Mouse (Mus musculus) macrophage (primary cell): ENCODE data around the gene Gstp3. TPM values are rescaled to one million over a fixed set of nuclear protein-coding genes. Genes with fewer than 3 reads are reported as not detected.
A peak's percentile ranks its signal among the peaks of the same experiment; 100 is the strongest.

ENCODE experiments used
- H3K27ac ChIP-seq: fragments of 350-480 bp; formaldehyde crosslinking; 2 replicates; pipeline ENCODE4 v1.9.0; 2021
- H3K36me3 ChIP-seq: fragments of 350-480 bp; formaldehyde crosslinking; 2 replicates; pipeline ENCODE4 v1.9.0; 2021; ENCODE audit errors: inconsistent target
- H3K4me3 ChIP-seq: fragments of 350-480 bp; formaldehyde crosslinking; 2 replicates; pipeline ENCODE4 v1.9.0; 2021; ENCODE audit errors: inconsistent target
- H3K79me2 ChIP-seq: fragments of 350-480 bp; formaldehyde crosslinking; 2 replicates; pipeline ENCODE4 v1.9.0; 2021; ENCODE audit errors: inconsistent target
- WGBS: methylation state at CpG from one replicate; pipeline ENCODE4 v1.1.7; 2026; ENCODE audit warnings: inconsistent platforms; ENCODE audit not compliant: missing documents; 5-methylcytosine and 5-hydroxymethylcytosine counted together
- polyA plus RNA-seq: library from polyadenylated mRNA; stranded (reverse); fragments of 250-400 nt; gene quantifications from 3 replicates; pipeline ENCODE4 v1.2.4, GENCODE M21; 2018; ENCODE audit warnings: inconsistent platforms

Gene Gstp3
- polyA plus RNA-seq, 1 experiment from 2014 or later: not detected

DNA sequence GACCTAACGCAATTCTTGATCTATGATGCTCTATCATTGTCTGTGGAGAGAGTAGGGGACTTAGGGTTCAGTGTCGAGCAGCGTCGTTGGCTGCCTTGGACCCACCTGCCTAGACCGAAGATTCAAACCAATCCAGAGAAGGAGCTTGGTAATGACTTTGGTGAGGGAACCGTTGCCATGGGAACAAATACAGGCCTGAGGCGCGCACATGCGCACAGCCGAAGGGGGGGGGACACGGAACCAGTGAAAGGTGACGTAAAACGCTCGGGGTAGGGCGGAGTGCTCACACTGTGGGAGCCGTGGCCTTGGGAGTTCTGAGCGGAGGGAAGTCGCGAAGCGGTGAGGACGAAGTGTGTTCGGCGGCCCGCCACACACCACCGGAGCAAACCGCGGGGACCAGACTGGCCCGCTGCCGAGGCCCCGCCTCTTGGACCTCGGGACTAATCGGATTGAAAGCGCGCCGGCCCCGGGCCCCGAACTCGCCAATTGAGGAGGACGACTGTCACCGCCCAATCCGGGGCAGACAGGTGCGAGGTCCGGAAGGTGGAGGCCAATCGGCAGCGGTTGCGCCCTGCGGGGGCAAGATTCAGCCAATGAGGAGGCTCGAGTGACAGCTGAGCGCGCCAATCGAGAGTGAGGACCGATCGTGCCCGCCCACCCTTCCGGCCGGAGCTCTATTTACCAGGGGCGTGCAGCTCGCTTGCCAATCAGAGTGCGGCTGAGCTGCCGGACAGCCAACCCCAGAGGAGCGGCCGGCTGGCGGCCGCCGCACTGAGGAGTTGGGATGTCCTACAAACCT, 37.5 kb upstream of the Gstp3 start, which contains the start of gene Cdk2ap2:
Cdk2ap2 (plus strand) TSS at position 541 of the 799 bp plus-strand sequence.
- peak within 1 kb of the TSS; percentile 37 for H3K4me3 ChIP-seq
- peak within 1 kb of the TSS; percentile 50; the same call in 1 of the 2 replicates for H3K27ac ChIP-seq
- no peaks in the 10 kb centered on the region for H3K36me3 ChIP-seq
- 1% methylated on average over 63 of the region's 65 CpGs for WGBS
- no peaks in the 10 kb centered on the region; the same call in 1 of the 2 replicates for H3K79me2 ChIP-seq

DNA sequence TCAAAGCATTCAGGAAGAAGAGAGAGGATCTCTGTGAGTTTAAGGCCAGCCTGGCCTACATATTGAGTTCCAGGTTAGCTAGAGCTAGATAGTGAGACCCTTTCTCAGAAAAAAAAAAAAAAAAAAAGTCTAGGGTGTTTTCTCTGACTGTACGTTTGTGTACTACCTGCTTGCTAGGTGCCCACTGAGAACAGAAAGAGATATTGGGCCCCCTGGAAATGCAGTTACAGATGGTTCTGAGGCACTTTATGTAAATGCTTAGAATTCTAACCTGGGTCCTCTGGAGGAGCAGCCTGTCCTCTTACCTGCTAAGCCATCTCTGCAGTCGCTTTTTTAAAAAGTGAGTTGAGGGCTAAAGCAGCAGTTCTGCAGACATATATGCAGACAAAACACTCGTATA, 36.4 kb upstream of the Gstp3 start:
- whole genome bisulfite sequencing: 84% methylated on average over 3 of the region's 3 CpGs
- Histone ChIP-seq H3K36me3 (no peaks in the 10 kb centered on the region), H3K4me3 (no peak overlapping the region), H3K79me2 (no peaks in the 10 kb centered on the region; the same call in 1 of the 2 replicates), H3K27ac (no peak overlapping the region)

DNA sequence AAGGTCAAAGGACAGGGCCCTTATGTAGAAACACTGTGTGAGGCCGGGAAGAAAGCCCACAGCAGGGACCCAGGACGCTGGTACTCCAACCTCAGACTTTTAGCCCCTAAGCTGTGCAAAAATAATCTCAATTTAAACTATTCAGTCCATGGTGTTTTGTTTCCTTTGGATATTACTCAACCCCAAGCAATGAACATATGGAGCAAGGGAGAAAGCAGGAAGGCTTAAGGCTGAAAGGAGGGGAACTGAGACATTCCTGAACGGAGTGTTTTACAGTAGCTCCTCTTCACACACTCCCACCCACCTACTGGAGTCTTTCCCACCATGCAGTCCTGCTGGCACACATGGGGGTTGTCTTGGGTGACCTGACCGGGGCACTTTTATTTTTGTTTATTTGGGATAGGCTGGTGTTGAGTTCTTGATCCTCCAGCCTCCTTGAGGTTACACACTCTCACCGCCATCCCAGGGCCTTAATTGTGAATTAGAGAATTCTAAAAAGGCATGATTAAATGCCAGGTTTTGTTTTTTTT, 35.5 kb upstream of the Gstp3 start:
- 90% methylated on average over 5 of the region's 5 CpGs for WGBS

DNA sequence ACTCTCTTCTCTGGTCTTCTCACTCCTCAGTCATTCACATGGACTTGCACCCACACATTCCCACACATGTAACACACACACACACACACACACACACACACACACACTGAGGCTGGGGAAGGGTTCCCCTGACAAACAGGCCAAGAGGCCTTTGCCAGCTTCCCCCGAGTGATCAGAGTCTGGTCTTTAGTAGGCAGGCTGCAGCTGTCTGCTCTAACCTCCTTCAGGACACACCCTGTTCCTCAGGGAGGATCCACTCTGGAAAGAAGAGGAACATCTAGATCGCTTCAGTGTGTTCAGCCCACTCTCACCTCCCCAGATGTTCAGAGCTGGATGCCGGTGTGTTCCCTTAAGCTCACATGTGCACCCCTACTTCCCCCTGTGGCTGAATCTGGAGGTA, 35.0 kb upstream of the Gstp3 start:
- Histone ChIP-seq H3K27ac (no peak overlapping the region), H3K36me3 (no peaks in the 10 kb centered on the region), H3K79me2 (no peaks in the 10 kb centered on the region), H3K4me3 (no peak overlapping the region)
- 92% methylated on average over 3 of the region's 3 CpGs for WGBS

More for the DNA sequence above, 35.5 kb upstream of the Gstp3 start:
- Histone ChIP-seq H3K4me3 (no peak overlapping the region), H3K27ac (no peak overlapping the region), H3K79me2 (no peaks in the 10 kb centered on the region), H3K36me3 (no peaks in the 10 kb centered on the region)

DNA sequence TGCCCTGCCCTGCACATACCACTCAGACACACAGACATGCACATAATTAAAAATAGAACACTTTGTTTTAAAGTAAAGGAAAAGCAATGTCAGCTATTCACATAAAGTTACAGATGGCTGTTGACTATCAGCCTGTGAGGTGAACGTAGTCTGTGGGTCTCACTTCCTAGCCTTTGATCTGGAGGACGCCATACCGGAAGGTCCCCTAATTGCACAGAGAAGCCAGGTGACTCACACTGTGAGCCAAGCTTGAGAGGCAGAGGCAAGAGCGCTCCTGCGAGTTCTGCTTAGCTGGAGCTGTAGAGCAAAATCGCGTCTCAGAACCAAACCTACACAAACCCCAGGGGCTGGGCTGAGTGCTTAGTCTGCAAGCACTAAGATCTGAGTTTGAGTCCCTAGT, 34.4 kb upstream of the Gstp3 start:
- Histone ChIP-seq H3K27ac (no peak overlapping the region), H3K4me3 (no peak overlapping the region), H3K79me2 (no peaks in the 10 kb centered on the region), H3K36me3 (no peaks in the 10 kb centered on the region)
- WGBS: 81% methylated on average over 7 of the region's 7 CpGs

DNA sequence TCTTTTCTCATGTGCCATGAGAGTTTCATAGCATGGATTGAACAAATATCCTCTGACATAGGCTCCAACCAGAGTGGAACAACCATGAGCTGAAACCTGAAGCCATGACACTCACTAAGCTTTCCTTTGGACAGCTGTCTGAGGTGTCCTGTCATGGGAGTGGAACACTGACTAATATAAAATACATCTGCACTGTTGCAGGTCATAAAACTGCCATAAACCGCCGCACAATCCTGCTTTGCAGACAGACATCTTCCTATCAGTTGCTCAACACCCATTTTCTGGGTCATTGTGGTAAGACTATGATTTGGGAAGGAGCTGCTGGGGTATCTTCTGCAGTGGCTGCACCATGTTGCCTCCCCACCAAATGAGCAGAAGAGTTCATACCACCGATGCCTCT, 33.4 kb upstream of the Gstp3 start:
- Histone ChIP-seq H3K4me3 (no peak overlapping the region), H3K79me2 (no peaks in the 10 kb centered on the region), H3K27ac (no peak overlapping the region), H3K36me3 (no peaks in the 10 kb centered on the region)
- WGBS: 69% methylated on average over 3 of the region's 3 CpGs

GRCm38 (mm10) chr19:4091383-4091782, 32.0 kb upstream of the Gstp3 start:
- WGBS: 47% methylated on average over 2 of the region's 2 CpGs

GRCm38 (mm10) chr19:4090446-4090845, 31.1 kb upstream of the Gstp3 start:
- 83% methylated on average over 3 of the region's 3 CpGs for WGBS
- Histone ChIP-seq H3K27ac (no peak overlapping the region), H3K4me3 (no peak overlapping the region)

More at GRCm38 (mm10) chr19:4091383-4091782, 32.0 kb upstream of the Gstp3 start:
- Histone ChIP-seq H3K4me3 (no peak overlapping the region), H3K79me2 (no peaks in the 10 kb centered on the region), H3K27ac (no peak overlapping the region), H3K36me3 (no peaks in the 10 kb centered on the region)

GRCm38 (mm10) chr19:4089128-4089527, 29.8 kb upstream of the Gstp3 start:
- Histone ChIP-seq H3K36me3 (no peaks in the 10 kb centered on the region), H3K27ac (no peak overlapping the region), H3K79me2 (no peaks in the 10 kb centered on the region), H3K4me3 (no peak overlapping the region)
- WGBS: 92% methylated on average over 6 of the region's 6 CpGs

More at GRCm38 (mm10) chr19:4090446-4090845, 31.1 kb upstream of the Gstp3 start:
- no peaks in the 10 kb centered on the region for H3K79me2 ChIP-seq
- H3K36me3 ChIP-seq: no peaks in the 10 kb centered on the region

DNA sequence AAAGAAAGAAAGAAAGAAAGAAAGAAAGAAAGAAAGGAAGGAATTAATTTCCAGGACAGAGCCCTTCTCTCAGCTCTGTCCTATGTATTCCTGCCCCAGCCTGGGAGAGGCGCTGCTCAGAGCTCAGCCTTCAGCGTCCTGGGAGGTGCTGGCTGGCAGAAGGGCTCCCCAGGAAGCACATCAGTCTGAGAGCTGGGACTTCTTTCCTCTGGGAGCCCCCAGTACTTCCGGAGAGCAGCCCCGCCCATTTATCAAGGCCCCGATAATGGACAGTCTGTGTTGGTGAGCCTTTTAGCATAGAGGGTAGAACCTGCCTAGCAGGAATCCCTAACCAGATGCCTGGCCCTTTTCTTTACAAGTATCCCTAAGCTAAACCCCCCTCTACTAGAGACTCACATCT, 28.8 kb upstream of the Gstp3 start:
- Histone ChIP-seq H3K79me2 (no peaks in the 10 kb centered on the region), H3K27ac (no peak overlapping the region), H3K4me3 (no peak overlapping the region), H3K36me3 (no peaks in the 10 kb centered on the region)
- WGBS: 60% methylated on average over 5 of the region's 5 CpGs

DNA sequence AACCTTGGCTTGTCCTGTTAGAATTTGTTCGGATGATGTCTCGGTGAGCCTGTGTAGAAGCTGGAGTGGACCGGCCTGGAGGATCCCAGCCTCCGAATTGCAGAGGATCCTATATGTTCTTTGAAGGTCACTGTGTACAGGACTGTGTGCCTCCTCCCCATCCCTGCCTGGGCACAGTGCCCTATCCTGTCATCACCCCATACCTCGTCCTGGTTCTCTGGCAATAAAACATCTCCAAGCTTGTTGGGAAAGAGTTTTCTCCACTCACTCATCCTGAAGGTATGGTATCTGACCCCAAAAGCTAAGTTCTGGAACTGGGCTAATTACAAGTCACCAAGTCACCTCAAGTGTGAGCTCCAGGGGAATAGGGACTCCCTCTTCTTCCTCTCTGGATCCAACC, 27.7 kb upstream of the Gstp3 start:
- H3K27ac ChIP-seq: no peak overlapping the region
- H3K36me3 ChIP-seq: no peaks in the 10 kb centered on the region
- no peak overlapping the region for H3K4me3 ChIP-seq
- H3K79me2 ChIP-seq: no peaks in the 10 kb centered on the region
- WGBS: 81% methylated on average over 4 of the region's 5 CpGs

DNA sequence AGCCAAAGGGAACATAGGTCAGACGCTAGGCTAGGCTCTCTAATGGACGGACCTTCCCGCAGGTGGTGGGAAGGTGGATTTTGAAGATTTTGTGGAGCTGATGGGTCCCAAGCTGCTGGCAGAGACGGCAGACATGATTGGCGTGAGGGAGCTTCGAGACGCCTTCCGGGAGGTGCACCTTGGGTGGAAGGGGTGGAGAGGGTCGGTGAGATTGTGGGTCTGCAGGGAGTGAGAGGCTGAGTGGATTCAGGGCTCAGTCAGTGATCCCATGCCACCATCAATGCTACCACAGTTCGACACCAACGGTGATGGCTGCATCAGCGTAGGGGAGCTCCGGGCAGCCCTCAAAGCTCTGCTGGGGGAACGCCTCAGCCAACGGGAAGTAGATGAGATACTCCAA, 26.8 kb upstream of the Gstp3 start:
- Histone ChIP-seq H3K36me3 (no peaks in the 10 kb centered on the region), H3K4me3 (no peak overlapping the region), H3K27ac (no peak overlapping the region), H3K79me2 (no peaks in the 10 kb centered on the region)
- WGBS: 90% methylated on average over 15 of the region's 15 CpGs

DNA sequence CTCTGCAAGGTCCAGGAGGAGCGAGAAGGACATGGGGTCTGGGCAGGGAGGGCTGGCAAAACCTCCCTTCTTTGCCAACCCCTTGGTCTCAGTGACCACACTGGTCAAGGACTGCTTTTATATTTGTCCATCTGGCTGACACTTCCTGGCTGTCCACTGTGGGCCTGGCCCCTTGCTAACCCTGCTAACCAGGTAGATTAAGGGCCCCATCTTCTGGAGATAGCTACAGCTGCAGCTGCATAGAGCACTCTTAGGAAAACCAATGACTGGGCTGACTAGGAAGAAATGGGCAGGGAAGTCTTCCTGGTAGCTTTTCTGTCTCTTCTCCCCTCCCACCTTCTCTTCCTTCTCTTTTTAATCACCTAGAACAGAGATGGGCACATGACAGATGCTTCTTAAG, 25.6 kb upstream of the Gstp3 start:
- WGBS: 100% methylated on average over 1 of the region's 1 CpGs
- H3K4me3 ChIP-seq: no peak overlapping the region
- H3K36me3 ChIP-seq: no peaks in the 10 kb centered on the region
- H3K27ac ChIP-seq: no peak overlapping the region
- no peaks in the 10 kb centered on the region for H3K79me2 ChIP-seq

GRCm38 (mm10) chr19:4083826-4084225, 24.5 kb upstream of the Gstp3 start:
- H3K4me3 ChIP-seq: no peak overlapping the region
- H3K79me2 ChIP-seq: no peaks in the 10 kb centered on the region
- WGBS: 82% methylated on average over 8 of the region's 8 CpGs
- H3K36me3 ChIP-seq: no peaks in the 10 kb centered on the region
- no peak overlapping the region for H3K27ac ChIP-seq

- 87% methylated on average over 7 of the region's 7 CpGs for WGBS
- H3K27ac ChIP-seq: no peak overlapping the region
- no peak overlapping the region for H3K4me3 ChIP-seq
- H3K79me2 ChIP-seq: no peaks in the 10 kb centered on the region
- no peaks in the 10 kb centered on the region for H3K36me3 ChIP-seq
Observed at GRCm38 (mm10) chr19:4083316-4083715, 23.9 kb upstream of the Gstp3 start.
